Mouse (Mus musculus): ENCODE data around the gene Ubr4. TPM values are rescaled to one million over a fixed set of nuclear protein-coding genes. Genes with fewer than 3 reads are reported as not detected.

The Ubr4 gene
- polyA plus RNA-seq, 1 experiment, result 129 TPM

DNA sequence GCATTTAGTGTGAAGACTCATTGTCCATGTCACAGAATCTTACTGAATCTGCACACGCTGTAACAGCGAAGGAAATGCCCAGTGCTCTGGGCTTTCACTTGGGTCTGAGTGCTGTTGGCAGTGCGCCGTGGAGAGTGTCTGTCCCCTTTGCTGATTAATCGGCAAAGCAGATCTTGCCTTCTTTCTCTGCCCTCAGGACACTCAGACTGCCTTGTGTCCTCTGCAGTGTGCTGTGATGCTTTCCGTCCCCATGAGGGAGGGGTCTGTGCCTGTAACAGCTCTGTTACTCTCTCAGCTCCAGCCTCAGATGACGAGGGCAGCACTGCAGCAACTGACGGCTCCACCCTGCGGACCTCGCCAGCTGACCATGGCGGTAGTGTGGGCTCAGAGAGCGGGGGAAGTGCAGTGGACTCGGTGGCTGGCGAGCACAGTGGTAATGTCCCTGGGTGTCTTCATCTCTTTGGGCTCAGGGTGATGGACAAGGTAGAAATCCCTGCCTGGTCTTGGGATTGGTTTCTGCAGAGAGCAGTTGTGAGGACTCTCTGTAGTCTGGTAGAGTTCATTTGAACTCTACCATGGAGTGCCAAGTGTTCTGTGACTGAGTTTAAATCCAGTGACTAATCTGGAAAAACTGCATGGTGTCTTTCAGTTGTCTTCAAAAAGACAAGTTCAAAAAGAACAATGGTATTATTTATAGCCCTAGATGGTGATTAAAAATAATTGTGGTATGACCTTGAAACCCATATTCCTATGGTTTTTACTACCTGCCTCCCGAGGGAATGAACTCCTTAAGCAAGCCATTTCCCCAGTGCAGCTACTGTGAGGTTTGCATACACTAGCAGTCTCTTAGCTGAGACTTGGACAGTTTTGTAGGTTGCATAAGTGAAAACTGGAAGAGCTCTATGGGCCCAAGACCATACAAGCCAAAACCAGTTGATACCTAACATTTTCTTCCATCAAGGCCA, 90.3 kb downstream of the Ubr4 start:
- no peak for DNase-seq
- Histone ChIP-seq H3K27me3 (replicated peaks; ENCODE audit: control insufficient read depth, insufficient read depth, low read length) (no peaks in the 10 kb centered on the region), H3K27ac (ENCODE audit: insufficient read depth, low read depth, low read length) (no peak overlapping the region), H3K4me3 (ENCODE audit: insufficient read depth, low read depth, low read length) (no peak overlapping the region), H3K36me3 (ENCODE audit: control insufficient read depth, insufficient read depth, low read length) (peaks cover 2% of the 10 kb centered on the region; the same call in 1 of the 2 replicates), H3K4me1 (ENCODE audit: control insufficient read depth, insufficient read depth, low read length) (no peaks in the 10 kb centered on the region)
- 88% methylated on average over 15 of the region's 15 CpGs for WGBS
- no peak for TF ChIP-seq CTCF (conservative IDR thresholded peaks at IDR 0.05; ENCODE audit: insufficient read depth, insufficient read length, low read depth, low read length)
- no peak for TF ChIP-seq POLR2A (IDR thresholded peaks at IDR 0.05; ENCODE audit: low read depth, low read length)

DNA sequence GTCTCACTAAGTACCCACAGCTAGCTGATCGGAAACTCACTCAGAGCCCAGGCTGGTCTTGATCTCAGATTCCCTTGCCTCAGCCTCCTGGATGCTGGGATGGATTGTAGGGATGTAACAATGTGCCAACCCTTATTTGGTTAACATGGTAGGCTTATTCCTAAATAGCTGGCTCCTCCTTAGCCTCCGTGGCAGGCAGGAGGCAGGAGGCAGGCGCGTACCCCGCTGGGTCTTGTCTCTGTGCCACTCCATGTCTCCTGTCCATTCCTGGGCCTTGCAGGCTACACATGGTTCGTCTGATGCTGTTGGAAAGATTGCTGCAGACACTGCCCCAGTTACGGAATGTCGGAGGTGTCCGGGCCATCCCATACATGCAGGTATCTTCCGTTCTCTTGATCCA, 91.9 kb downstream of the Ubr4 start:
- DNase-seq, result no peak
- Histone ChIP-seq H3K4me1 (ENCODE audit: control insufficient read depth, insufficient read depth, low read length) (no peaks in the 10 kb centered on the region), H3K4me3 (ENCODE audit: insufficient read depth, low read depth, low read length) (no peak overlapping the region), H3K27ac (ENCODE audit: insufficient read depth, low read depth, low read length) (no peak overlapping the region), H3K36me3 (ENCODE audit: control insufficient read depth, insufficient read depth, low read length) (peaks cover under 1% of the 10 kb centered on the region; the same call in 1 of the 2 replicates), H3K27me3 (replicated peaks; ENCODE audit: control insufficient read depth, insufficient read depth, low read length) (no peaks in the 10 kb centered on the region)
- 92% methylated on average over 10 of the region's 10 CpGs for WGBS
- no peak for TF ChIP-seq CTCF (conservative IDR thresholded peaks at IDR 0.05; ENCODE audit: insufficient read depth, insufficient read length, low read depth, low read length)
- TF ChIP-seq POLR2A (IDR thresholded peaks at IDR 0.05; ENCODE audit: low read depth, low read length), result no peak

DNA sequence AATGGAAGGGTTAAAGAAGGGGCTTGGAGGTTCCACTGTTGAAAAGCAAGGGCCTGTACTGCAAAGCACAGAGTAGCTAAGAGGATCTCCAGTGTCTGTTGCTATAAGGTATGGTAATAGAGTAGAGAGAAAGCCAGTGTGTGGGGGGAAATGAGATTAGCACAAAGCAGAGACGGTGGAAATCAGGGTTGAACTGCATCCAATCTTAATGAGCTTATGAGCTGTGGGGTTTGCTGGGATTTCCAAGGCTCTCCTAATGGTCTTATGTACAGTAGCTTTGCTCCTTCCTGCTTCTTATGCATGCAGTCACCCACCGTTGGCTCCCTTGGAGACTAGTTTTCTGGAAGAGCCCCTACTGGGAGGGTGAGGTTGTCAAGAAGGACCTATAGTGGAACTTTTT, 93.8 kb downstream of the Ubr4 start:
- Histone ChIP-seq H3K27ac (ENCODE audit: insufficient read depth, low read depth, low read length) (no peak overlapping the region), H3K4me1 (ENCODE audit: control insufficient read depth, insufficient read depth, low read length) (no peaks in the 10 kb centered on the region), H3K27me3 (replicated peaks; ENCODE audit: control insufficient read depth, insufficient read depth, low read length) (no peaks in the 10 kb centered on the region), H3K4me3 (ENCODE audit: insufficient read depth, low read depth, low read length) (no peak overlapping the region), H3K36me3 (ENCODE audit: control insufficient read depth, insufficient read depth, low read length) (peaks cover 11% of the 10 kb centered on the region)
- TF ChIP-seq CTCF (conservative IDR thresholded peaks at IDR 0.05; ENCODE audit: insufficient read depth, insufficient read length, low read depth, low read length) (no peak), POLR2A (IDR thresholded peaks at IDR 0.05; ENCODE audit: low read depth, low read length) (no peak)
- 89% methylated on average over 2 of the region's 2 CpGs for WGBS
- no peak for DNase-seq

DNA sequence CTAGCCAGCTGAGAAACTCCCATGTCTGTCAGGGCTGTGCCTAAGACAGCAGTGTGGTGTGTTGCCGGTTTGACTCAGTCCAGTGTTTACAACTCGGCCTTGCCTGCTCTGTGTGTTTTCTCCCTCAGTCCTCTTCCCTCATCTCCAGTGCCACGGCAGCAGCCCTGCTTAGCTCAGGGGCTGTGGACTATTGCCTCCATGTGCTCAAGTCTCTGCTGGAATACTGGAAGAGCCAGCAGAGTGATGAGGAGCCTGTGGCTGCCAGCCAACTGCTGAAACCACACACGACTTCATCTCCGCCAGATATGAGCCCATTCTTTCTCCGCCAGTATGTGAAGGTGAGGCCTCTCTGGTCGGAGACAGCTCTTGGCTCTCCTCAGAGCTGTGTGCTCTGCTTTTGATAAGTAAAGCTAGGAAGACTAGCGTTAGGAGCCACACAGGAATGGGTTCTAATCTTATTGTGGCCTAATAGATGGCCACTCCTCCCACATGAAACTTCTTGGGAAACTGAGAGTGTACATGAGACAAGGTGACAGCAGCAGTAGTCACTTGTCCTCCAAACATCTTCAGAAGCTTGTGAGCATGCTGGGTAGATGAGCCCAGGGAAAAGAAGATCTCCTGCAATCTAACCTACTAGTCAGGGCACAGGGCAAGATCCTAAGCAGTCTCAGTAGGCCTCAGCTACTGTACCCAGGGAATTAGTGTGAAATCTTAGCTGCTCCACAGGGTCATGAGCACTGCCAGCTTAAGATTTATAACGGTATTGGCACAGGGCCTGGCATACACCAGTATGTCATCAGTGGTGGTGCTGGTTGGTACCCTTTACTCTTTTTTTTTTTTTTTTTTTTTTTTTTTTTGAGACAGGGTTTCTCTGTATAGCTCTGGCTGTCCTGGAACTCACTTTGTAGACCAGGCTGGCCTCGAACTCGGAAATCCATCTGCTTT, 94.6 kb downstream of the Ubr4 start:
- Histone ChIP-seq H3K4me1 (ENCODE audit: control insufficient read depth, insufficient read depth, low read length) (no peaks in the 10 kb centered on the region), H3K27me3 (replicated peaks; ENCODE audit: control insufficient read depth, insufficient read depth, low read length) (no peaks in the 10 kb centered on the region), H3K36me3 (ENCODE audit: control insufficient read depth, insufficient read depth, low read length) (peaks cover 11% of the 10 kb centered on the region), H3K4me3 (ENCODE audit: insufficient read depth, low read depth, low read length) (no peak overlapping the region), H3K27ac (ENCODE audit: insufficient read depth, low read depth, low read length) (no peak overlapping the region)
- no peak for TF ChIP-seq POLR2A (IDR thresholded peaks at IDR 0.05; ENCODE audit: low read depth, low read length)
- no peak for TF ChIP-seq CTCF (conservative IDR thresholded peaks at IDR 0.05; ENCODE audit: insufficient read depth, insufficient read length, low read depth, low read length)
- 89% methylated on average over 11 of the region's 11 CpGs for WGBS
- no peak for DNase-seq

DNA sequence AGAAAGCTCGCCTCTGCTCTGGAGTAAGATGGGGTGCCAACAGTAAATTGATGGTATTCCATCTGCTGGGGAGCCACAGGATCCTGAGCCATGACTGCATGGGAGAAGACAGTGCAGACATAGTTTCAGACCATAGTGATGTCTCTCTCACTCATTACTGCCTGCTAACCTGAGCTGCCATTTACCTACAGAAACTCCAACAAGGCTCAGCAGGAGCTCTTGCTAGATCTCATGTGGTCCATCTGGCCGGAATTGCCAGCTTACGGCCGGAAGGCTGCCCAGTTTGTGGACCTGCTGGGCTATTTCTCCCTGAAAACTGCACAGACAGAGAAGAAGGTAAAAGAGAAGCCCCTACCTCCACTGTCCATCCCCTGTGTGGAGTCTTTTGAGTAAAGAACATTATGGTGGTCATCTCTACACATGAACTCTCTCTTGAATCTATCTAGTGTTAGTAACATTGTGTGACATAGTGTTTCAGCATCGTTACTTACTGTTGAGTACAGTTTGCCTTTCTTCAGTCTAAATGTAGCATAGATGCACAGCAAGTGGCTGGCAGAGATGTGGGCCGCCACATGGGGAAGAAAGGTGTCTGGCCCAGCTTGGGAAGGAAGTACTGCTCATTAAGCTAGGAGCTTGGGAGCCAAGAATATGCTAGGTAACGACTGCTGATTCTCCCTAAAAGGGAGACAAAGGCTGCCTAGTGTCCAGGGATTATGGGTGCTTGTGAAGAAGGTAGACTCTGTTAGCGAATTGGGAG, 100.7 kb downstream of the Ubr4 start:
- H3K4me1 ChIP-seq (ENCODE audit: control insufficient read depth, insufficient read depth, low read length), result no peaks in the 10 kb centered on the region
- DNase-seq, result no peak
- H3K27me3 ChIP-seq (replicated peaks; ENCODE audit: control insufficient read depth, insufficient read depth, low read length), result no peaks in the 10 kb centered on the region
- no peak overlapping the region for H3K27ac ChIP-seq (ENCODE audit: insufficient read depth, low read depth, low read length)
- WGBS, result 93% methylated on average over 8 of the region's 8 CpGs
- no peak overlapping the region for H3K4me3 ChIP-seq (ENCODE audit: insufficient read depth, low read depth, low read length)
- H3K36me3 ChIP-seq (ENCODE audit: control insufficient read depth, insufficient read depth, low read length), result peaks cover 20% of the 10 kb centered on the region
- TF ChIP-seq POLR2A (IDR thresholded peaks at IDR 0.05; ENCODE audit: low read depth, low read length) (no peak), CTCF (conservative IDR thresholded peaks at IDR 0.05; ENCODE audit: insufficient read depth, insufficient read length, low read depth, low read length) (no peak)

DNA sequence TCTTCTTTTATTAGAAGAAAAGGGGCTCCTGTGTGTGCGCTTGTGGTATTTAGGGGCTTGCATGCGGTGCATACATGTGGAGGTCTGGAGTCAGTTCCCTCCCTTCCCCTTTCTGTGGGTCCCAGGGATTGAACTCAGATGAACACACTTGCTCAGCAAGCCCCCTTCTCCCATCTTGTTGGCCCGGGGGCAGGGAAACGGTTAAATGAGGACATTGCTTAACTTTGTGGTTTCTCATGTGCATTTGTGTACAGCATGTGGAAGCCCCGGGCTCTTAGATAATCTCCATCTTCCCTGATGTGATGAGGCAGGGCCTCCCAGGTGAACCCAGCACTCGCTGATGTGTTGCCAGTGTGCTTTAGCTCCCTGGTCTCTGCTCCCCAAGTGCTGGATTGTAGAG, 101.9 kb downstream of the Ubr4 start:
- DNase-seq, result no peak
- Histone ChIP-seq H3K36me3 (ENCODE audit: control insufficient read depth, insufficient read depth, low read length) (peaks cover 19% of the 10 kb centered on the region), H3K4me3 (ENCODE audit: insufficient read depth, low read depth, low read length) (no peak overlapping the region), H3K4me1 (ENCODE audit: control insufficient read depth, insufficient read depth, low read length) (no peaks in the 10 kb centered on the region), H3K27me3 (replicated peaks; ENCODE audit: control insufficient read depth, insufficient read depth, low read length) (no peaks in the 10 kb centered on the region), H3K27ac (ENCODE audit: insufficient read depth, low read depth, low read length) (no peak overlapping the region)
- 89% methylated on average over 6 of the region's 6 CpGs for whole genome bisulfite sequencing
- no peak for TF ChIP-seq CTCF (conservative IDR thresholded peaks at IDR 0.05; ENCODE audit: insufficient read depth, insufficient read length, low read depth, low read length)
- TF ChIP-seq POLR2A (IDR thresholded peaks at IDR 0.05; ENCODE audit: low read depth, low read length), result no peak

Data from kidney, adult 2 months (tissue).